Mouse (Mus musculus): Measurements from ENCODE around the gene Gpr55.

Gpr55 gene

GRCm38 (mm10) chr1:85957942-85958619 is 2.7 kb downstream of the Gpr55 start:
- DNase-seq (ENCODE audit: low spot score): no peak

GRCm38 (mm10) chr1:85957290-85957689 is 3.5 kb downstream of the Gpr55 start:
- DNase-seq (ENCODE audit: low spot score): no peak

GRCm38 (mm10) chr1:85955150-85955549 is 5.7 kb downstream of the Gpr55 start:
- no peak for DNase-seq (ENCODE audit: low spot score)

DNA sequence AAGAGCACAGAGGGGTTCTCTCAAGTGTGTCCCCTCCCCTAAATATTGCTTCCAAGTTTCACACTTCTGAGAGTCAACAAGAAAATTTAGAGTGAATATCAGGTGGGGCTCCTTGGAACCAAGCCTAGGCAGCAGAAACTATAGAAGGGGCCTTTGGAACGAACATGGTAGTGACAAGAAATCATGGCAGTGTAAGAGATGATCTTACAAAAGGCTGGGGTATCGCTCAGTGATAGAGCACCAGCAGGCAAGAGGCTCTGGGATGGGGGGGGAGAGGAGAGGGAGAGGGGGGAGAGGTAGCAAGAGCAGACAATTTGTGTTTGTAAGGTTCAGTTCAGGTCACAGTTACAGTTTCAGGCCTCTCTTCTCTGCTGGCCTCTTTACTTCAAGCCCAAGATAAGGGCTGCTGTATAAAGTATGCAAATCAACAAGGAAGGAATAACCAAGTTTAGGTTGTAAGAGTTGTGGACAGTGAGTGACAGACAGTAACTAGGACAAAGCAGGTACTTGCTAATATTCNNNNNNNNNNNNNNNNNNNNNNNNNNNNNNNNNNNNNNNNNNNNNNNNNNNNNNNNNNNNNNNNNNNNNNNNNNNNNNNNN is 11.6 kb downstream of the Gpr55 start:
- DNase-seq (ENCODE audit: low spot score): no peak

GRCm38 (mm10) chr1:85942318-85942717 is 18.5 kb downstream of the Gpr55 start:
- DNase-seq (ENCODE audit: low spot score): no peak

- DNase-seq (ENCODE audit: low spot score): no peak
These were observed 23.5 kb downstream of the Gpr55 start for GRCm38 (mm10) chr1:85937323-85937722.

DNA sequence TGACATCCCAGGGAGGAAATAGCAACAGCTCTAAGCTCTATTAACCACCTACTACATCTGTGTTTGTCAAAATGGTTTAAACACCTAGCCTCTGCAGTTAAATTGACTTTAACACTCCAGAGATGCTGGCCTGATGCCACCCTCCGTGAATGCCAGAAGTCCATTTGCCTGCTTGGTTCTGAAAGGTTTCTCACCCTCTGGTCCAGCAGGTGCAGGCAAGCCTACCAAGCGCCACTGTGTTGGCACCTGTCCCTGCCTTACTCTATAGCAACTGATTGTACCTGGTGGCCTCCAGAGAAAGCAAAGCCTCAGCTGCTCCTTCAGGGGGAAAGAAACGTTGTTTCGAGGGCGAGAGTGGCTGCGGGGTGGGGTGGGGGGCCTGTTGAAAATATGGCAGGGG is 24.5 kb downstream of the Gpr55 start:
- no peak for DNase-seq (ENCODE audit: low spot score)

DNA sequence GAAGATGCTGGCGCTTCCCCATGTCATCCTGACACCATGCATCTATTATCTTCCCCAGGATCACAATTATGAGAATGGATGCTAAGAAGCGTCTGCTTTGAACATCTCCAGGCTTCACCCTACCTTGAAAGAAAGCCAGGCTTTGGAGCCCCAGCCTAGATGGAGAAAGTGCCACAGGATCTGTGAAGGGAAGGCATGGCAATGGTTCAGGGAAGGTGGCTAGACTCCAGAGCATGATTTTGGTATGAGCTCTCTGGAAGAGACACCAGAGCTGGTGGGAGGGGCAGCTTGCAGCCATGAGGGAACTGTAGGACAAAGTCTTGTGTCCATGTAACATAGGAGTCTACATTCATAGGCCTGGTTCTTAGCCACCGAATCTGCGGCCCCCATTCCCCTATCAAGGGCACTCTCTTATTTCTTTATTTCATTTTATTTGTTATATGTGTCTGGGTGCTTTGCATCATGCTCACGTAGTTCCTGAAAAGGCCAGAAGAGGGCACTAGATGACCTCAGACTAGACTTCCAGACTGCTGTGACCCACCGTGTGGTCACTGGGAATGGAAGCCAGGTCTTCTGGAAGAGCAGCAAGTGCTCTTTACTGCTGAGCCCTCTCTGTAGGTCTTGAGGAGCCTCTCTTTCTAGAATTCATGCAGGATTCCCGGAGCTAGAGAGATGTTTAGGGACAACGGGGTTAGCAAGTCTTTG is 25.5 kb downstream of the Gpr55 start:
- DNase-seq (ENCODE audit: low spot score): peak; percentile 77

DNA sequence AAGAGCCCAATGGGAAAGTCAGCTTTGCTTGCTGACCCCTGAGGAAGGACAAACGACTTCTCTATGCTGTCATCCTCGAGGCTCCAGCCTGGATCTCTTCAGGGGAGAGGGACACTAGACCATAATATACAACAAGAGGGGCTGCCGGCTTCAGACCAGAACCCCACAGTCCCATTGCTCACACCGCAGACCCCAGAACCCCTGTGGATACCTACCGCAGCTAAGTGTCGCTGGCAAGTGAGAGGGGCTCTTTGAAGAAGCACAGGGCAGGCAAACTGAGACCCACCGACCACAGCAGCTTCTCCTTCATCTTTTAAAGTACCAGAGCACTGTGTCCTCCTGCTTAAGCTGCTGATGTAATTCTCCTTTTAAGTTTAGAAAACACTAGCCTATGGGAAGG is 26.2 kb downstream of the Gpr55 start:
- DNase-seq (ENCODE audit: low spot score): no peak

DNA sequence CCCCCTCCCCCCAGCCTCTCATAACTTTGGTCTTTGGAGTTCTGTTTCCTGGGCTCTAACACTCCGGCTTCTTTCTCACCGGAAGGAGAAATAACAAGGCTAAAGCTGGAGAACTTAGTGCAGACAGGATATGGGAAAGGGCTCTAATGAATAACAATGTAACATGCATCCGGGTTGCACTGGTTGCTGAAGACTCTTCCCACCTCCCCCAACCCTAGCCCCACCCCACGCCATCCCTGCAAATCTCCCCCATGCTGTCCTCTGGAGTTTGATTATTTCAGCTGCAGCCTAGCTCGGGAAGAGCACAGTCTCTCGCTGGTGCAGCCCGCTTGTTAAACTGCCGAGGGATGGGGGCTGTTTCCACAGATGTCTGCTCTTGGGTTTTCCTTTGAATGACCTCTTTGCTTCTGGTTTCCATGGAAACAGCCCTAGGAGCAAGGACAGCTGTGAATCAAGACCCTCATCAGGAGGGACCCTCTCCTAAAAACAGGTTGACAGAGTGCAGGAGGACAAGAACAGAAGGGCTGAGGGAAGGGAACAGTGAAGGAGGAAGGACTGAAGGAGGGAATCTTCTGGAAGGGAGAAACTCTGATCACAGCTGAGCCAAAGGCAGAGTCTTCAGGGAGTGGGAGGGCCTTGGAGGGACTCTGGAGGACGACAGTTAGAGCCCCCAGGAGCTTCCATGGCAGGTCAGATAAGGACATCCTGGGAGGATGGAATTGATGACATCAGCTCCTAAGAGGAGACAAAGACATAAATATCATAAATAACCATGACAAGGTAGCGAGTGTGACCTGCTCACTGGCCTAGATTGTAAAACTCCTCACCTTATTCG is 27.0 kb downstream of the Gpr55 start:
- DNase-seq (ENCODE audit: low spot score): no peak

- no peak for DNase-seq (ENCODE audit: low spot score)
These were observed 27.6 kb downstream of the Gpr55 start for GRCm38 (mm10) chr1:85933226-85933625.

- peak; percentile 58 for DNase-seq (ENCODE audit: low spot score)
These were observed 29.6 kb downstream of the Gpr55 start for GRCm38 (mm10) chr1:85931170-85931569.

- DNase-seq (ENCODE audit: low spot score): no peak
These were observed 31.4 kb downstream of the Gpr55 start for GRCm38 (mm10) chr1:85929406-85929805.

DNA sequence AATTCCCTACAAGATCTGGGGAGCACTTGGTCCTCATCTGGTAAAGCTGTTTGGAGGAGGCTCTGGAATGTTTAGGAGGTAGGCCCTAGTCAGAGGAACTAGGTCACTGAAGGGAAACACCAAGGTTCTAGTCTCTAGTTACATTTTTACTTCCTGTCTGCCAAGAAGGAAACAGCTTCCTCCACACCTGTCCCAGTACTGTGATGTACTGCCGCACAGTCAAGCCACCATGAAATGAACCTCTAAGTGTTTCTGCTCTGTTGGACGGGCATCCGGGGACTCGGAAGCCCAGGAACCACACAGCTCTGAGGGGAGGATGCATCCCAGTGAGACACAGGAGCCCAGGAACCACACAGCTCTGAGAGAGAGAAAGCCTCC is 32.1 kb downstream of the Gpr55 start:
- no peak for DNase-seq (ENCODE audit: low spot score)

GRCm38 (mm10) chr1:85928057-85928687 is 32.6 kb downstream of the Gpr55 start, which contains the start of gene 4933407L21Rik:
4933407L21Rik (plus strand) TSS chr1:85928483.
- peak; percentile 79 for DNase-seq (ENCODE audit: low spot score)

DNA sequence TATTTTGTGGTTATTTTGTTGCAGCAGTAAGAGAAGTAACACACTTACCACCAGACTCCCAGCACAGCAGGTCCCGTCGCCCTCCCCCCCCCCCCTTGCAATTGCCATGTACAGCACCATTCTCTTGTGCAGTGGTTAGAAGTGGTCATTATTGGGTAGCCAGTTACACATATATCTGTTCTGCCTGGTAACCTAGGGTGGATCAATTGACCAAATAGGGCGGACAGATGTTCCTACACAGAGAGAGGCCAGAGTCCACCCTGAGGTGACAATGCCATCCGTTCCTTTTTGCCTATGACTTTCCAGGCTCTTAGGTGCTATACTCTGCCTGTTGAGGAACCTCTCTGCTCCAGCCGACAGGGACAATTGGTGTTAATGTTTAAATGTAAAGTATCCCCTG is 35.6 kb downstream of the Gpr55 start:
- DNase-seq (ENCODE audit: low spot score): no peak

DNA sequence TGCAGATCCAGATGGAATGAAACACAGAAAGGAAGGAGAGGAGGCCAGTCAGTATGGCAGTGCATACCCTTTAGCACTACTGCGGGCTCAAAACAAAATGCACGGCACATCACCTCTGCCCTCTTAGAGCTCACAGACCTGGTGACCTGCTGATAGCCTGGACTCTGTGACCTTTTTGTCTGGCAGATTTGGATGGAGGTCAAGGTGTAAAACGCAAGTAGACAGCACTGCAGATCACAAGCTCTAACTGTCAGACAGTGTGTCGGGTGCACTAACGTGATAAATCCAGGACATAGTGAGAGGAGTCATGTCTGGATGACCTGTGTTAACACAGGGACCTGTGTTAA is 38.0 kb downstream of the Gpr55 start:
- no peak for DNase-seq (ENCODE audit: low spot score)

DNA sequence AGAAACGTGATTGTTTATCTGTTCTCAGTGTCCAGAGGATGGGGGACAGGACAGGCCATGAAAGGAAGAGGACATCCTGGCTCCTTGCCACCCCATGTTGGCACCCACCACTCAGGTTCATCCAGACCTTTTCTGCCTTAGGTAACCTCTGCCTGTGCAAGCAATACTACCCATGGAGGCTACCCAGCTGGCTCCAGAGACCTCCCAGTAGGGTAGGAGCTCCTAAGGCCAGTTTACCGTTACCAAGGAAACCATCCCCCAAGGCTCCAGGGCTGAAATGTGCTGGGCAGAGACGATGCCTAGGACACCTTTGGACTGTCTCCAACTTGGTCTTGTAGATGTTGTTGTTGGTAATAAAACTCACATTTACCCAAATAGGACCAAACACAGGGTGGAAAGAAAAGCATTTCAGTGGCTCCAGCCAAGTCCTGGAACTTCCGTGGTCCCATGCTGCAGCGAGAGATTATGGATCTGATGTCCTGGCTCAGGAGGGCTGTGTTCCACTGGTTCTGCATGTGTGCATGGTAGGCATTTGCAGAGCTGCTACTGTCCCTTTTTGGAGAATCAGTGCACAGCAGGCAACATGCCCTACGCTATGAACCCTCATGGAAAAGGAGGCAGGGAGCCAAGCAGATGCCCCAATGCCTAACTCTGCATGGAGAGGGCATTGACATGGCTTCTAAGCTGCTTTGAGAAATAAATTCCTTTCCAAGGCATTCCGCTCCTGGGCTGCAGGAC is 38.5 kb downstream of the Gpr55 start:
- no peak for DNase-seq (ENCODE audit: low spot score)

DNA sequence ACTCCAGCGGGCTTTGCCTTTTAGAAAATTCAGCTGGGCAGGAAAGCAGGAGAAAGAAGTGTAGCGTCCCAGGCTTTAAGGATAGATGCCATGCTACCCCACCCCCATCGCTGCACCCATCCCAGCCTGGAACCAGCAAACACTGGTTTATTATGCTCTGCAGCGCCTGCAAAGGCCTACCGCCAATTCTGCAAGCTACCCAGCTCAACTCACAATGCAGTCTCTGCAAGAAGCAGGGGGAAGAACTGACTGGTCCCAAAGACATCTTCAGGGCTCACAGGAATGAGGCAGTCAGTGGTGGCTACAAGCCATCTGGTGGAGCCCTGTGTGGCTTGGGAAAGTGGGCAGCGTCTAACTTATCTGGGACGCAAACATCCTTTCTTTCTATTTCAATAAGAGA is 39.1 kb downstream of the Gpr55 start:
- DNase-seq (ENCODE audit: low spot score): peak; percentile 64

DNA sequence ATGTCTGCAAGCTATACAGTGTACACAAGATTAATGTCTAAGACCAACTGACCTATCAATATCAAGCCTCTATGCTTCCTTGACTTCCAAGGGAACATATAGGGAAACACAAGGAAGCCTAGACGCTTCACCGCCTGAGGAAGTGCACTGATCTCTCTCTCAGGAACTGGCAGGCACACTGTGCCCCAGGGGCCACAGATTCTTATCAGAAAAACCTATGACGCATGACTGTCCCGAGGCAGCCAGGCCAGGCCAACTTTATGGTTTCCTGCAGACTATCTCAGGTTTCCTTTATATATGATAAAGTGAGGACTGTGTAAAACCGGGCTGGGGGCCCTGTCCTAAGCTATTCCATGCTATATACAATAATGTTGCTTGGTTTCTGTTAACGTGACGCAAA is 41.2 kb downstream of the Gpr55 start:
- no peak for DNase-seq (ENCODE audit: low spot score)

DNA sequence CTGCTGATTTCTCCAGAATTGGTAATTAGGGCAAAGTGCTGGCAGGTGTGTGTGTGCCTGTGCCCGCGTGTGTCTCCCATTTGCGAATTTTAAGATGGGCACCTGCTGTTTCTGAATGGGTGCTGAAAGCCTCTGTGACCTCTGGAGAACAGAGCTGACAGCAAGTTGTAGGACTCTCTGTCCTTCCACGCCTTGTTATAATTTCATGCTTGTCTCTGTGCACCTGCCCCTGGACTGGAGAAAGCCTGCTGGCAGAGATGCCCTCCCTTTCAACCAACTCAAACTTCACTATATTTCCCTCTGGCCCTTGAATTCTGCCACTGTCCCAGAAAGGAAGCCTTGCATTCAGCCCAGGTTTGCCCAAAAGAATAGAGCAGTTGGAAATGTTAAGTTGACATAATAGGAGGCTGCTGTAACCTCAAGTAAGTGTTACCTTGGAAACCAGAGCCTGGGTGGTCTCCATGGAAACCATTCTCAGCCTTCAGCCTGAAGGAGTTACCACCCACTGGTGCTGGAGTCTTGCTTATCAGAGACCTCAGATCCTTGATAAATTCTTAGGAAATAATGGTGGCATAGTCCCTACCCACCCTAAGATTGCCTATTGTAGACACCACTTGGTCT is 43.9 kb downstream of the Gpr55 start:
- peak; percentile 62 for DNase-seq (ENCODE audit: low spot score)

Data from layer of hippocampus, adult 11-12 months (tissue).